Mouse (Mus musculus) MEL (cell line): Measurements from ENCODE around the gene Mamstr. TPM values are rescaled to one million over a fixed set of nuclear protein-coding genes. Genes with fewer than 3 reads are reported as not detected.

ENCODE experiments used
- DNase-seq: peaks from one replicate; pipeline ENCODE4 v3.0.0; 2011; ENCODE audit warnings: low read depth, low spot score
- H3K27ac ChIP-seq: 2 replicates; pipeline ENCODE4 v1.5.1; 2012; ENCODE audit warnings: low read depth, mild to moderate bottlenecking, control low read depth, low read length, moderate library complexity; ENCODE audit not compliant: control insufficient read depth
- H3K27me3 ChIP-seq, 2 experiments: fragments of 150-350 bp in 1 of 2; sonication (generic) in 1 of 2; 2 replicates each; pipeline ENCODE4 v1.6.1; 2012; ENCODE audit warnings: low read length in 2 of 2, mild to moderate bottlenecking in 2 of 2, improper control_type of control experiment in 1 of 2, moderate library complexity in 1 of 2; ENCODE audit not compliant: insufficient read depth in 2 of 2, control insufficient read depth in 1 of 2
- H3K36me3 ChIP-seq, 2 experiments: 2 replicates each; pipeline ENCODE4 v1.6.1; 2012 to 2014; ENCODE audit warnings: low read length in 2 of 2, improper control_type of control experiment in 1 of 2, inconsistent platforms in 1 of 2, mild to moderate bottlenecking in 1 of 2; ENCODE audit not compliant: insufficient read depth in 2 of 2, control insufficient read depth in 1 of 2
- H3K4me1 ChIP-seq, 2 experiments: fragments of 150-350 bp in 1 of 2; sonication (generic) in 1 of 2; 2 replicates each; pipeline ENCODE4 v1.6.1; 2012; ENCODE audit warnings: low read length in 2 of 2, improper control_type of control experiment in 1 of 2, mild to moderate bottlenecking in 1 of 2; ENCODE audit not compliant: insufficient read depth in 2 of 2, control insufficient read depth in 1 of 2
- H3K4me3 ChIP-seq, 2 experiments: fragments of 150-350 bp in 1 of 2; sonication (generic) in 1 of 2; 2 replicates each; pipeline ENCODE4 v1.5.1; 2012; ENCODE audit warnings: low read depth in 2 of 2, low read length in 2 of 2, mild to moderate bottlenecking in 2 of 2, moderate library complexity in 2 of 2, control low read depth in 1 of 2, improper control_type of control experiment in 1 of 2; ENCODE audit not compliant: control insufficient read depth in 1 of 2, insufficient read depth in 1 of 2
- H3K79me2 ChIP-seq: 2 replicates; pipeline ENCODE4 v1.6.1; 2012; ENCODE audit warnings: mild to moderate bottlenecking, low read length, moderate library complexity; ENCODE audit not compliant: control insufficient read depth, poor library complexity, insufficient read depth
- H3K9ac ChIP-seq: 2 replicates; pipeline ENCODE4 v1.6.1; 2012; ENCODE audit warnings: low read depth, mild to moderate bottlenecking, control low read depth, low read length, moderate library complexity; ENCODE audit not compliant: control insufficient read depth, poor library complexity, severe bottlenecking
- H3K9me3 ChIP-seq: fragments of 150-350 bp; sonication (generic); replicated peaks from 2 replicates; pipeline ENCODE4 v1.6.1; 2012; ENCODE audit warnings: mild to moderate bottlenecking, low read length, improper control_type of control experiment, moderate library complexity; ENCODE audit not compliant: insufficient read depth
- BHLHE40 ChIP-seq: IDR thresholded peaks from 2 replicates; pipeline ENCODE4 v1.6.1; 2012; ENCODE audit warnings: low read depth, mild to moderate bottlenecking, inconsistent platforms, low read length, improper control_type of control experiment, borderline replicate concordance
- CTCF ChIP-seq, 3 experiments: IDR thresholded peaks in 2 of 3; conservative IDR thresholded peaks in 1 of 3; 2 replicates each; pipeline ENCODE4 v1.5.1; 2011 to 2012; ENCODE audit warnings: low read length in 3 of 3, low read depth in 2 of 3, mild to moderate bottlenecking in 2 of 3, improper control_type of control experiment in 1 of 3, inconsistent platforms in 1 of 3, mixed read lengths in 1 of 3, moderate library complexity in 1 of 3; ENCODE audit not compliant: control insufficient read depth in 1 of 3, insufficient read depth in 1 of 3, poor library complexity in 1 of 3, severe bottlenecking in 1 of 3
- E2F4 ChIP-seq: IDR thresholded peaks from 2 replicates; pipeline ENCODE4 v1.6.1; 2011; ENCODE audit warnings: low read depth, low read length, improper control_type of control experiment, borderline replicate concordance
- ELF1 ChIP-seq: IDR thresholded peaks from 2 replicates; pipeline ENCODE4 v1.6.1; 2014; ENCODE audit warnings: low read depth, mild to moderate bottlenecking, inconsistent platforms, low read length, improper control_type of control experiment, moderate library complexity
- EP300 ChIP-seq, 2 experiments: IDR thresholded peaks; 2 replicates each; pipeline ENCODE4 v1.6.1; 2011; ENCODE audit warnings: improper control_type of control experiment in 2 of 2, low read length in 2 of 2, low read depth in 1 of 2, mild to moderate bottlenecking in 1 of 2
- ETS1 ChIP-seq: IDR thresholded peaks from 2 replicates; pipeline ENCODE4 v1.6.1; 2012; ENCODE audit warnings: low read depth, mild to moderate bottlenecking, inconsistent platforms, low read length, improper control_type of control experiment, moderate library complexity
- GABPA ChIP-seq: IDR thresholded peaks from 2 replicates; pipeline ENCODE4 v1.6.1; 2012; ENCODE audit warnings: low read depth, mild to moderate bottlenecking, inconsistent platforms, low read length, improper control_type of control experiment, moderate library complexity
- GATA1 ChIP-seq: IDR thresholded peaks from 2 replicates; pipeline ENCODE4 v1.6.1; 2011; ENCODE audit warnings: low read depth, low read length, improper control_type of control experiment
- JUND ChIP-seq: IDR thresholded peaks from 2 replicates; pipeline ENCODE4 v1.6.1; 2011; ENCODE audit warnings: low read depth, mild to moderate bottlenecking, improper control_type of control experiment, low read length
- MAFK ChIP-seq: IDR thresholded peaks from 2 replicates; pipeline ENCODE4 v1.6.1; 2011; ENCODE audit warnings: low read depth, mild to moderate bottlenecking, low read length, improper control_type of control experiment, borderline replicate concordance
- MAX ChIP-seq: IDR thresholded peaks from 2 replicates; pipeline ENCODE4 v1.6.1; 2011; ENCODE audit warnings: low read length, improper control_type of control experiment
- MEF2A ChIP-seq: IDR thresholded peaks from 2 replicates; pipeline ENCODE4 v1.6.1; 2014; ENCODE audit warnings: low read depth, mild to moderate bottlenecking, inconsistent platforms, low read length, improper control_type of control experiment; ENCODE audit not compliant: poor library complexity, insufficient replicate concordance, severe bottlenecking; ENCODE audit errors: extremely low read depth
- MXI1 ChIP-seq: IDR thresholded peaks from 2 replicates; pipeline ENCODE4 v1.6.1; 2011; ENCODE audit warnings: mild to moderate bottlenecking, low read depth, low read length, improper control_type of control experiment
- MYB ChIP-seq: IDR thresholded peaks from 2 replicates; pipeline ENCODE4 v1.6.1; 2011; ENCODE audit warnings: mild to moderate bottlenecking, low read depth, low read length, improper control_type of control experiment
- MYC ChIP-seq: IDR thresholded peaks from 2 replicates; pipeline ENCODE4 v1.6.1; 2011; ENCODE audit warnings: low read depth, mild to moderate bottlenecking, low read length, improper control_type of control experiment, moderate library complexity
- NELFE ChIP-seq: IDR thresholded peaks from 2 replicates; pipeline ENCODE4 v1.6.1; 2011; ENCODE audit warnings: low read depth, low read length, improper control_type of control experiment
- NRF1 ChIP-seq: IDR thresholded peaks from 2 replicates; pipeline ENCODE4 v1.6.1; 2014; ENCODE audit warnings: low read depth, mild to moderate bottlenecking, inconsistent platforms, low read length, improper control_type of control experiment, moderate library complexity; ENCODE audit not compliant: poor library complexity, insufficient read depth, severe bottlenecking
- POLR2A ChIP-seq, 2 experiments: IDR thresholded peaks; 2 replicates each; pipeline ENCODE4 v1.6.1; 2011 to 2012; ENCODE audit warnings: low read length in 2 of 2, mild to moderate bottlenecking in 2 of 2, control low read depth in 1 of 2, improper control_type of control experiment in 1 of 2, low read depth in 1 of 2, moderate library complexity in 1 of 2; ENCODE audit not compliant: control insufficient read depth in 1 of 2, insufficient read depth in 1 of 2, poor library complexity in 1 of 2
- POLR2AphosphoS2 ChIP-seq: IDR thresholded peaks from 2 replicates; pipeline ENCODE4 v1.6.1; 2011; ENCODE audit warnings: low read length, improper control_type of control experiment
- RAD21 ChIP-seq: IDR thresholded peaks from 2 replicates; pipeline ENCODE4 v1.6.1; 2011; ENCODE audit warnings: mild to moderate bottlenecking, low read depth, low read length, improper control_type of control experiment
- RCOR1 ChIP-seq: IDR thresholded peaks from 2 replicates; pipeline ENCODE4 v1.6.1; 2012; ENCODE audit warnings: low read depth, mild to moderate bottlenecking, inconsistent platforms, low read length, improper control_type of control experiment
- SIN3A ChIP-seq: IDR thresholded peaks from 2 replicates; pipeline ENCODE4 v1.6.1; 2012; ENCODE audit warnings: low read length, improper control_type of control experiment, inconsistent platforms
- SMC3 ChIP-seq: IDR thresholded peaks from 2 replicates; pipeline ENCODE4 v1.6.1; 2011; ENCODE audit warnings: low read depth, low read length, improper control_type of control experiment
- TBP ChIP-seq: IDR thresholded peaks from 2 replicates; pipeline ENCODE4 v1.8.0; 2011; ENCODE audit warnings: low read depth, low read length, improper control_type of control experiment
- TCF12 ChIP-seq: IDR thresholded peaks from 2 replicates; pipeline ENCODE4 v1.6.1; 2014; ENCODE audit warnings: low read depth, mild to moderate bottlenecking, inconsistent platforms, low read length, improper control_type of control experiment, moderate library complexity
- UBTF ChIP-seq: IDR thresholded peaks from 2 replicates; pipeline ENCODE4 v1.6.1; 2012; ENCODE audit warnings: low read depth, mild to moderate bottlenecking, inconsistent platforms, low read length, improper control_type of control experiment, moderate library complexity, borderline replicate concordance; ENCODE audit not compliant: insufficient read depth
- USF1 ChIP-seq: IDR thresholded peaks from 2 replicates; pipeline ENCODE4 v1.6.1; 2014; ENCODE audit warnings: low read depth, mild to moderate bottlenecking, inconsistent platforms, low read length, improper control_type of control experiment, moderate library complexity
- polyA plus RNA-seq, 2 experiments: library from polyadenylated mRNA; stranded (reverse) in 1 of 2; unstranded in 1 of 2; fragments of >175 nt in 1 of 2; fragments of >200 nt in 1 of 2; gene quantifications; 2 replicates each; pipeline versions ENCODE4 v1.2.1 to v1.2.4; 2012; ENCODE audit warnings: low replicate concordance in 2 of 2, low read depth in 1 of 2; ENCODE audit not compliant: insufficient read length in 2 of 2, insufficient read depth in 1 of 2, missing spikeins in 1 of 2
- total RNA-seq: library from RNA; depleted of rRNA; stranded (reverse); fragments of 300-350 nt; gene quantifications from 2 replicates; pipeline ENCODE4 v1.2.3, GENCODE M21; 2012

Gene Mamstr
- total and polyA plus RNA-seq, 3 experiments, result not detected

- TF ChIP-seq SMC3 (peak; percentile 94), ETS1 (peak; percentile 51), GABPA (peak; percentile 67; the same call in 1 of the 2 replicates), MAX (no peak), USF1 (no peak), MEF2A (no peak), TBP (no peak), CTCF (IDR thresholded peaks at IDR 0.05 in 2 of 3, conservative IDR thresholded peaks at IDR 0.05 in 1 of 3; ENCODE audit: control insufficient read depth in 1 of 3, insufficient read depth in 1 of 3, low read depth in 2 of 3, low read length in 3 of 3, poor library complexity in 1 of 3, severe bottlenecking in 1 of 3) (peak; percentile 91 to 99 (median 98)), NRF1 (no peak), POLR2AphosphoS2 (no peak), ELF1 (no peak), JUND (no peak), BHLHE40 (no peak), RAD21 (peak; percentile 93), E2F4 (no peak)
Observed at GRCm38 (mm10) chr7:45593118-45593815, 46.5 kb upstream of the Mamstr start (continued).

GRCm38 (mm10) chr7:45595176-45595575 is 44.6 kb upstream of the Mamstr start:
- Histone ChIP-seq H3K4me3 (no peak overlapping the region), H3K9me3 (no peaks in the 10 kb centered on the region), H3K27ac (no peak overlapping the region), H3K79me2 (no peaks in the 10 kb centered on the region), H3K36me3 (peaks cover 0 to 27% of the 10 kb centered on the region in 2 experiments; a peak in 2 of 4 replicates), H3K27me3 (no peaks in the 10 kb centered on the region), H3K4me1 (peaks cover 10 to 20% of the 10 kb centered on the region in 2 experiments), H3K9ac (no peak overlapping the region)
- DNase-seq, result no peak
- TF ChIP-seq POLR2AphosphoS2 (no peak), MXI1 (no peak), UBTF (no peak), NELFE (no peak)

GRCm38 (mm10) chr7:45596107-45596506 is 43.7 kb upstream of the Mamstr start:
- TF ChIP-seq GATA1, result peak; percentile 76
- TF ChIP-seq TCF12, result peak; percentile 61; the same call in 1 of the 2 replicates
- TF ChIP-seq E2F4, result no peak
- no peak for TF ChIP-seq MYC
- peak; percentile 37; the same call in 1 of the 2 replicates for TF ChIP-seq MXI1
- TF ChIP-seq BHLHE40, result no peak
- peak; percentile 86; the same call in 1 of the 2 replicates for TF ChIP-seq RCOR1
- TF ChIP-seq SIN3A, result peak; percentile 36; the same call in 1 of the 2 replicates
- TF ChIP-seq MYB, result 0 out of 2 replicates have a peak, but pooled peaks have one; percentile 44
- peak; percentile 71 for TF ChIP-seq ETS1
- TF ChIP-seq MAFK, result 0 out of 2 replicates have a peak, but pooled peaks have one; percentile 24
- TF ChIP-seq EP300 (IDR thresholded peaks at IDR 0.05; ENCODE audit: low read depth in 1 of 2, low read length in 2 of 2), result peak; percentile 73 to 76
- TF ChIP-seq SMC3, result no peak
- TF ChIP-seq TBP, result 0 out of 2 replicates have a peak, but pooled peaks have one; percentile 24
- TF ChIP-seq POLR2A (IDR thresholded peaks at IDR 0.05; ENCODE audit: control insufficient read depth in 1 of 2, insufficient read depth in 1 of 2, low read depth in 1 of 2, low read length in 2 of 2, poor library complexity in 1 of 2), result no peak
- H3K4me1 ChIP-seq, result peaks cover 10 to 20% of the 10 kb centered on the region in 2 experiments

More at GRCm38 (mm10) chr7:45596107-45596506, 43.7 kb upstream of the Mamstr start:
- peak; percentile 70 for DNase-seq
- no peak overlapping the region; the same call in 1 of the 2 replicates for H3K27ac ChIP-seq
- no peak overlapping the region for H3K4me3 ChIP-seq
- no peaks in the 10 kb centered on the region for H3K79me2 ChIP-seq
- no peaks in the 10 kb centered on the region for H3K9me3 ChIP-seq
- peaks cover 0 to 27% of the 10 kb centered on the region in 2 experiments; a peak in 2 of 4 replicates for H3K36me3 ChIP-seq
- H3K9ac ChIP-seq, result no peak overlapping the region
- H3K27me3 ChIP-seq, result no peaks in the 10 kb centered on the region
